Mouse (Mus musculus): ENCODE measurements around the gene Mettl4.

Gene Mettl4

GRCm38 (mm10) chr17:94749466-94750135, at the start of gene Mettl4:
Mettl4 (minus strand) TSS chr17:94750019.
- peak; percentile 95 to 98 for DNase-seq (ENCODE audit: inconsistent age in 2 of 2, low spot score in 1 of 2)

- DNase-seq (ENCODE audit: inconsistent age in 2 of 2, low spot score in 1 of 2) = no peak
Measured at GRCm38 (mm10) chr17:94778871-94779482, 29.2 kb upstream of the Mettl4 start.

- no peak for DNase-seq (ENCODE audit: inconsistent age in 2 of 2, low spot score in 1 of 2)
Measured at GRCm38 (mm10) chr17:94768491-94768890, 18.7 kb upstream of the Mettl4 start.

- DNase-seq (ENCODE audit: inconsistent age in 2 of 2, low spot score in 1 of 2) = no peak
Measured at GRCm38 (mm10) chr17:94764711-94765110, 14.9 kb upstream of the Mettl4 start.

- no peak for DNase-seq (ENCODE audit: inconsistent age in 2 of 2, low spot score in 1 of 2)
Measured at GRCm38 (mm10) chr17:94764011-94764410, 14.2 kb upstream of the Mettl4 start.

- DNase-seq (ENCODE audit: inconsistent age in 2 of 2, low spot score in 1 of 2) = no peak
Measured at GRCm38 (mm10) chr17:94762405-94762804, 12.6 kb upstream of the Mettl4 start.

- no peak for DNase-seq (ENCODE audit: inconsistent age in 2 of 2, low spot score in 1 of 2)
Measured at GRCm38 (mm10) chr17:94750136-94750729, 414 bp upstream of the Mettl4 start.

- no peak for DNase-seq (ENCODE audit: inconsistent age in 2 of 2, low spot score in 1 of 2)
Measured at GRCm38 (mm10) chr17:94738173-94738572, 11.6 kb downstream of the Mettl4 start.

GRCm38 (mm10) chr17:94735885-94736284, 13.9 kb downstream of the Mettl4 start:
- DNase-seq (ENCODE audit: inconsistent age in 2 of 2, low spot score in 1 of 2) = no peak

GRCm38 (mm10) chr17:94735437-94735836, 14.4 kb downstream of the Mettl4 start:
- DNase-seq (ENCODE audit: inconsistent age in 2 of 2, low spot score in 1 of 2) = peak in 1 of 2 experiments; percentile 33

- DNase-seq (ENCODE audit: inconsistent age in 2 of 2, low spot score in 1 of 2) = peak; percentile 7 to 69
Measured at GRCm38 (mm10) chr17:94730416-94730815, 19.4 kb downstream of the Mettl4 start.

GRCm38 (mm10) chr17:94726750-94727149, 23.1 kb downstream of the Mettl4 start:
- no peak for DNase-seq (ENCODE audit: inconsistent age in 2 of 2, low spot score in 1 of 2)

- no peak for DNase-seq (ENCODE audit: inconsistent age in 2 of 2, low spot score in 1 of 2)
Measured at GRCm38 (mm10) chr17:94673515-94674317, 76.1 kb downstream of the Mettl4 start.
